ENCODE assay signal across 16 mouse cellular contexts in genomic region chr17:33289876-33290149, GRCm38 (mm10). TPM values are rescaled to one million over a fixed set of nuclear protein-coding genes. Genes with fewer than 3 reads are reported as not detected.
DNase-seq lines count a peak whose midpoint lies in the region; ATAC-seq lines count a peak whose summit lies in the region.
"Not testable (repeated sequence)": the region's sequence is repeated elsewhere in the genome, so short reads cannot be mapped to it uniquely, and the experiment has no call there.
"Had no signal": no experiment of that assay in that cellular context is flagged by ENCODE, and none has a peak within 500 bp of the region (broad histone marks: within the 10 kb centered on the region; RNA-seq: fewer than 3 reads in every experiment).

No protein-coding gene starts in this region.

- H3K27ac ChIP-seq in embryonic facial prominence, embryonic 12.5 days; forebrain, embryonic 13.5 days; heart, embryonic 11.5 days (ENCODE audit: low read depth, low read length); hindbrain, embryonic 14.5 days; kidney, embryonic 15.5 days; liver, embryonic 11.5 days (ENCODE audit: low read depth, low read length); macrophage; neural tube, embryonic 15.5 days (replicated peaks): not testable (repeated sequence)

- H3K9me3 ChIP-seq in embryonic facial prominence, embryonic 12.5 days; forebrain, embryonic 13.5 days (replicated peaks); heart, embryonic 11.5 days (replicated peaks; ENCODE audit: control insufficient read depth, low read length); hindbrain, embryonic 14.5 days (ENCODE audit: control insufficient read depth, low read length); kidney, embryonic 15.5 days (replicated peaks); liver, embryonic 11.5 days (ENCODE audit: control insufficient read depth, low read length); neural tube, embryonic 15.5 days (replicated peaks): not testable (repeated sequence)

- H3K36me3 ChIP-seq in embryonic facial prominence, embryonic 12.5 days; forebrain, embryonic 13.5 days (ENCODE audit: poor library complexity, severe bottlenecking); heart, embryonic 11.5 days (ENCODE audit: control insufficient read depth, insufficient read depth, low read length); hindbrain, embryonic 14.5 days (replicated peaks; ENCODE audit: control insufficient read depth, insufficient read depth); kidney, embryonic 15.5 days; liver, embryonic 11.5 days (ENCODE audit: control insufficient read depth, insufficient read depth, low read length); macrophage (ENCODE audit: inconsistent target); neural tube, embryonic 15.5 days: not testable (repeated sequence)

- H3K4me2 ChIP-seq in embryonic facial prominence, embryonic 12.5 days (replicated peaks); heart, embryonic 11.5 days; liver, embryonic 11.5 days: not testable (repeated sequence)
- H3K4me2 ChIP-seq in forebrain, embryonic 13.5 days: peak overlapping the region; percentile 37; the same call in 1 of the 2 replicates
- H3K4me2 ChIP-seq in hindbrain, embryonic 14.5 days (replicated peaks): peak overlapping the region; percentile 31
- H3K4me2 ChIP-seq in kidney, embryonic 15.5 days: 0 out of 2 replicates have a peak overlapping the region, but pooled peaks have one; percentile 31
- H3K4me2 ChIP-seq in neural tube, embryonic 15.5 days: peak overlapping the region; percentile 20

- DNase-seq in hindbrain, embryonic 14.5 days (ENCODE audit: low spot score); liver, embryonic 11.5 days (ENCODE audit: low spot score): not testable (repeated sequence)

- ATAC-seq in embryonic facial prominence, embryonic 12.5 days (ENCODE audit: insufficient number of reproducible peaks, insufficient read depth, low FRiP score, low TSS enrichment): peak; percentile 28; the same call in 1 of the 2 replicates
- ATAC-seq in forebrain, embryonic 13.5 days; hindbrain, embryonic 14.5 days (ENCODE audit: low FRiP score); kidney, embryonic 15.5 days (replicated peaks; ENCODE audit: low FRiP score): not testable (repeated sequence)
- peak; percentile 61 for ATAC-seq in heart, embryonic 11.5 days (replicated peaks; ENCODE audit: insufficient number of reproducible peaks, low FRiP score, low TSS enrichment)
- peak; percentile 65; the same call in 1 of the 2 replicates for ATAC-seq in liver, embryonic 11.5 days (replicated peaks; ENCODE audit: low FRiP score)
- ATAC-seq in neural tube, embryonic 15.5 days (ENCODE audit: low FRiP score): peak; percentile 71

- H3K79me2 ChIP-seq in macrophage (ENCODE audit: inconsistent target): not testable (repeated sequence)

- not testable (repeated sequence) for H3K4me1 ChIP-seq in embryonic facial prominence, embryonic 12.5 days; forebrain, embryonic 13.5 days; heart, embryonic 11.5 days (ENCODE audit: control insufficient read depth, insufficient read depth, low read length); hindbrain, embryonic 14.5 days (replicated peaks; ENCODE audit: control insufficient read depth, insufficient read depth, low read length); kidney, embryonic 15.5 days; liver, embryonic 11.5 days (replicated peaks; ENCODE audit: control insufficient read depth, insufficient read depth, low read length); neural tube, embryonic 15.5 days

- H3K27me3 ChIP-seq in embryonic facial prominence, embryonic 12.5 days; forebrain, embryonic 13.5 days; heart, embryonic 11.5 days (ENCODE audit: control insufficient read depth, insufficient read depth, low read length); hindbrain, embryonic 14.5 days (ENCODE audit: control insufficient read depth, insufficient read depth, low read length); kidney, embryonic 15.5 days; liver, embryonic 11.5 days (replicated peaks; ENCODE audit: control insufficient read depth, insufficient read depth, low read length); neural tube, embryonic 15.5 days (replicated peaks): not testable (repeated sequence)

- not testable (repeated sequence) for H3K9ac ChIP-seq in embryonic facial prominence, embryonic 12.5 days; forebrain, embryonic 13.5 days; heart, embryonic 11.5 days (ENCODE audit: low read depth, low read length); hindbrain, embryonic 14.5 days; kidney, embryonic 15.5 days; liver, embryonic 11.5 days (ENCODE audit: low read depth, low read length); neural tube, embryonic 15.5 days (replicated peaks)

- no CpG with 5 or more reads among the region's 9 CpGs for WGBS in embryonic facial prominence, embryonic 12.5 days
- no CpG with 5 or more reads among the region's 9 CpGs for WGBS in forebrain, embryonic 13.5 days
- no CpG with 5 or more reads among the region's 9 CpGs for WGBS in heart, embryonic 11.5 days (ENCODE audit: insufficient replicate concordance)
- no CpG with 5 or more reads among the region's 9 CpGs for WGBS in hindbrain, embryonic 14.5 days
- no CpG with 5 or more reads among the region's 9 CpGs for WGBS in kidney, embryonic 15.5 days
- no CpG with 5 or more reads among the region's 9 CpGs for WGBS in liver, embryonic 11.5 days
- no CpG with 5 or more reads among the region's 9 CpGs for WGBS in macrophage (ENCODE audit: missing documents)
- WGBS in neural tube, embryonic 15.5 days: no CpG with 5 or more reads among the region's 9 CpGs

- H3K4me3 ChIP-seq in embryonic facial prominence, embryonic 12.5 days; forebrain, embryonic 13.5 days; heart, embryonic 11.5 days (ENCODE audit: low read depth, low read length); hindbrain, embryonic 14.5 days (replicated peaks; ENCODE audit: low read length); liver, embryonic 11.5 days (ENCODE audit: low read depth, low read length); neural tube, embryonic 15.5 days (replicated peaks): not testable (repeated sequence)
- H3K4me3 ChIP-seq in kidney, embryonic 15.5 days (replicated peaks): 0 out of 2 replicates have a peak overlapping the region, but pooled peaks have one; percentile 19
- peak overlapping the region; percentile 8; the same call in 1 of the 2 replicates for H3K4me3 ChIP-seq in macrophage (ENCODE audit: inconsistent target)

RNA-seq across cellular contexts. Expression of gene Zfp955b, which starts 0.5 kb away (rescaled TPM):
- polyA plus RNA-seq in embryonic facial prominence, embryonic 12.5 days (2016; fragmentation: Nextera tagmentation; extraction: Ambion mirVana): 14.1 and 15.5 TPM in 2 replicates
- polyA plus RNA-seq in forebrain, embryonic 13.5 days (2015; fragmentation: Nextera tagmentation; extraction: Ambion mirVana): 15.3 and 16.7 TPM in 2 replicates
- polyA plus RNA-seq in heart, embryonic 11.5 days (2014; fragmentation: Nextera tagmentation; extraction: Ambion mirVana): 6.1 and 6.8 TPM in 2 replicates
- polyA plus RNA-seq in hindbrain, embryonic 14.5 days (2014; fragmentation: Nextera tagmentation; extraction: Ambion mirVana): 17.1 and 17.7 TPM in 2 replicates
- 13.1 and 13.6 TPM in 2 replicates for polyA plus RNA-seq in kidney, embryonic 15.5 days (2015; fragmentation: Nextera tagmentation; extraction: Ambion mirVana)
- 4.8 and 6.1 TPM in 2 replicates for polyA plus RNA-seq in liver, embryonic 11.5 days (2014; fragmentation: Nextera tagmentation; extraction: Ambion mirVana)
- total RNA-seq in macrophage (2018; cell fraction: chromatin; rRNA removed): 10 to 100 TPM in 6 of 26 experiments, 1 to 10 TPM in 19, under 1 TPM in 1; 0.66 to 17.4 (median 5.3) TPM
- 1 to 10 TPM in 18 of 26 experiments, under 1 TPM in 8; 0.37 to 3.9 (median 2.0) TPM for total RNA-seq in macrophage (2018; cell fraction: cytosol; rRNA removed)
- total RNA-seq in macrophage (2018; cell fraction: nucleus; rRNA removed): 10 to 100 TPM in 3 of 26 experiments, 1 to 10 TPM in 19, under 1 TPM in 4; 0.60 to 11.8 (median 3.3) TPM
- polyA plus RNA-seq in macrophage (2018): 2.9 to 3.9 TPM (median 3.5 TPM) in 3 replicates
- 19.6 and 22.8 TPM in 2 replicates for polyA plus RNA-seq in neural tube, embryonic 15.5 days (2015; fragmentation: Nextera tagmentation; extraction: Ambion mirVana)

RNA-seq across cellular contexts. Expression of gene Olfr63, which starts 25.3 kb away (rescaled TPM):
- 0.03 TPM in 1 of 2 replicates, not detected in the other for polyA plus RNA-seq in embryonic facial prominence, embryonic 12.5 days (2016; fragmentation: Nextera tagmentation; extraction: Ambion mirVana)
- polyA plus RNA-seq in forebrain, embryonic 13.5 days (2015; fragmentation: Nextera tagmentation; extraction: Ambion mirVana): 0.04 and 0.08 TPM in 2 replicates
- polyA plus RNA-seq in heart, embryonic 11.5 days (2014; fragmentation: Nextera tagmentation; extraction: Ambion mirVana): 0.03 TPM in 1 of 2 replicates, not detected in the other
- polyA plus RNA-seq in hindbrain, embryonic 14.5 days (2014; fragmentation: Nextera tagmentation; extraction: Ambion mirVana): not detected in 2 replicates
- 0.04 TPM in 1 of 2 replicates, not detected in the other for polyA plus RNA-seq in kidney, embryonic 15.5 days (2015; fragmentation: Nextera tagmentation; extraction: Ambion mirVana)
- polyA plus RNA-seq in liver, embryonic 11.5 days (2014; fragmentation: Nextera tagmentation; extraction: Ambion mirVana): 0.04 and 0.06 TPM in 2 replicates
- under 1 TPM in 1 of 26 experiments, not detected in 25; 0.12 TPM for total RNA-seq in macrophage (2018; cell fraction: chromatin; rRNA removed)
- total RNA-seq in macrophage (2018; cell fraction: cytosol; rRNA removed): not detected
- not detected for total RNA-seq in macrophage (2018; cell fraction: nucleus; rRNA removed)
- not detected in 3 replicates for polyA plus RNA-seq in macrophage (2018)
- polyA plus RNA-seq in neural tube, embryonic 15.5 days (2015; fragmentation: Nextera tagmentation; extraction: Ambion mirVana): 0.04 and 0.05 TPM in 2 replicates
- total RNA-seq: CH12.LX; gastrocnemius, postnatal 14 days; heart, adult 18-20 months; heart, postnatal 10 days; megakaryocyte-erythroid progenitor cell, adult 5-6 weeks had no signal
- polyA plus RNA-seq: erythroblast, embryonic 14.5 days; kidney, adult 2 months; small intestine, adult 2 months had no signal

RNA-seq across cellular contexts. Expression of gene Zfp955a, which starts 34.9 kb away (rescaled TPM):
- 20.1 and 20.8 TPM in 2 replicates for polyA plus RNA-seq in embryonic facial prominence, embryonic 12.5 days (2016; fragmentation: Nextera tagmentation; extraction: Ambion mirVana)
- polyA plus RNA-seq in forebrain, embryonic 13.5 days (2015; fragmentation: Nextera tagmentation; extraction: Ambion mirVana): 20.1 and 23.0 TPM in 2 replicates
- polyA plus RNA-seq in heart, embryonic 11.5 days (2014; fragmentation: Nextera tagmentation; extraction: Ambion mirVana): 12.0 and 14.3 TPM in 2 replicates
- polyA plus RNA-seq in hindbrain, embryonic 14.5 days (2014; fragmentation: Nextera tagmentation; extraction: Ambion mirVana): 28.5 and 30.0 TPM in 2 replicates
- 17.7 and 17.9 TPM in 2 replicates for polyA plus RNA-seq in kidney, embryonic 15.5 days (2015; fragmentation: Nextera tagmentation; extraction: Ambion mirVana)
- polyA plus RNA-seq in liver, embryonic 11.5 days (2014; fragmentation: Nextera tagmentation; extraction: Ambion mirVana): 9.9 and 11.0 TPM in 2 replicates
- 10 to 100 TPM in 7 of 26 experiments, 1 to 10 TPM in 18, under 1 TPM in 1; 0.87 to 21.4 (median 5.4) TPM for total RNA-seq in macrophage (2018; cell fraction: chromatin; rRNA removed)
- 1 to 10 TPM in 25 of 26 experiments, under 1 TPM in 1; 0.72 to 7.7 (median 4.4) TPM for total RNA-seq in macrophage (2018; cell fraction: cytosol; rRNA removed)
- 10 to 100 TPM in 4 of 26 experiments, 1 to 10 TPM in 20, under 1 TPM in 2; 0.78 to 14.4 (median 4.5) TPM for total RNA-seq in macrophage (2018; cell fraction: nucleus; rRNA removed)
- polyA plus RNA-seq in macrophage (2018): 5.4 to 7.3 TPM (median 5.6 TPM) in 3 replicates
- polyA plus RNA-seq in neural tube, embryonic 15.5 days (2015; fragmentation: Nextera tagmentation; extraction: Ambion mirVana): 21.4 and 22.3 TPM in 2 replicates
- polyA plus RNA-seq: erythroblast, embryonic 14.5 days had no signal
